Mouse (Mus musculus) ovary, postnatal 14 days (tissue): ENCODE results near the gene Epha6.
"Not testable (repeated sequence)": the region's sequence is repeated elsewhere in the genome, so short reads cannot be mapped to it uniquely, and the experiment has no call there.

Source experiments
- DNase-seq: peaks from one replicate; pipeline ENCODE4 v3.0.0; 2022; ENCODE audit warnings: low spot score

Epha6 gene

GRCm38 (mm10) chr16:59880073-59880472 lies 725.3 kb downstream of the Epha6 start:
- no peak for DNase-seq

GRCm38 (mm10) chr16:59871792-59872191 lies 733.5 kb downstream of the Epha6 start:
- no peak for DNase-seq

- no peak for DNase-seq
These were observed 751.1 kb downstream of the Epha6 start for GRCm38 (mm10) chr16:59854160-59854717.

GRCm38 (mm10) chr16:59852689-59853088 lies 752.6 kb downstream of the Epha6 start:
- no peak for DNase-seq

- DNase-seq: peak; percentile 23
These were observed 758.8 kb downstream of the Epha6 start for GRCm38 (mm10) chr16:59846574-59846973.

GRCm38 (mm10) chr16:59836778-59837177 lies 768.6 kb downstream of the Epha6 start:
- DNase-seq: no peak

- no peak for DNase-seq
These were observed 769.0 kb downstream of the Epha6 start for GRCm38 (mm10) chr16:59836304-59836703.

GRCm38 (mm10) chr16:59832468-59832867 lies 772.9 kb downstream of the Epha6 start:
- DNase-seq: no peak

GRCm38 (mm10) chr16:59829655-59830054 lies 775.7 kb downstream of the Epha6 start:
- no peak for DNase-seq

GRCm38 (mm10) chr16:59799790-59800189 lies 805.5 kb downstream of the Epha6 start:
- not testable (repeated sequence) for DNase-seq

- no peak for DNase-seq
These were observed 833.0 kb downstream of the Epha6 start for GRCm38 (mm10) chr16:59772297-59772696.

- no peak for DNase-seq
These were observed 834.9 kb downstream of the Epha6 start for GRCm38 (mm10) chr16:59770421-59770820.

- no peak for DNase-seq
These were observed 835.4 kb downstream of the Epha6 start for GRCm38 (mm10) chr16:59769936-59770335.

GRCm38 (mm10) chr16:59760875-59761274 lies 844.5 kb downstream of the Epha6 start:
- DNase-seq: no peak

- no peak for DNase-seq
These were observed 854.4 kb downstream of the Epha6 start for GRCm38 (mm10) chr16:59750905-59751304.

- no peak for DNase-seq
These were observed 861.7 kb downstream of the Epha6 start for GRCm38 (mm10) chr16:59743669-59744068.

GRCm38 (mm10) chr16:59715524-59715923 lies 889.8 kb downstream of the Epha6 start:
- no peak for DNase-seq

- DNase-seq: no peak
These were observed 912.1 kb downstream of the Epha6 start for GRCm38 (mm10) chr16:59693230-59693629.

GRCm38 (mm10) chr16:59689120-59689519 lies 916.2 kb downstream of the Epha6 start:
- no peak for DNase-seq

- no peak for DNase-seq
These were observed 920.2 kb downstream of the Epha6 start for GRCm38 (mm10) chr16:59685135-59685534.

- peak; percentile 71 for DNase-seq
These were observed 921.9 kb downstream of the Epha6 start for GRCm38 (mm10) chr16:59683434-59683833.

- DNase-seq: no peak
These were observed 923.0 kb downstream of the Epha6 start for GRCm38 (mm10) chr16:59682216-59682891.

GRCm38 (mm10) chr16:59666938-59667337 lies 938.4 kb downstream of the Epha6 start:
- DNase-seq: no peak

- no peak for DNase-seq
These were observed 961.6 kb downstream of the Epha6 start for GRCm38 (mm10) chr16:59643766-59644165.
